Mouse (Mus musculus) neural tube, embryonic 11.5 days (tissue): ENCODE results near the gene Acot3. TPM values are rescaled to one million over a fixed set of nuclear protein-coding genes. Genes with fewer than 3 reads are reported as not detected.

Experiments
- ATAC-seq: fragments of 200-750 bp; cut with Nextera tagmentation; 2 replicates; pipeline ENCODE4 v1.8.0; 2017; ENCODE audit warnings: moderate number of reproducible peaks, mild to moderate bottlenecking, moderate TSS enrichment, moderate library complexity; ENCODE audit not compliant: insufficient read depth, low FRiP score, low TSS enrichment
- DNase-seq: peaks from one replicate; pipeline ENCODE4 v3.0.0-alpha.2; 2015; ENCODE audit warnings: low spot score
- H3K27ac ChIP-seq: fragments of 300-500 bp; sonication (generic); 2 replicates; pipeline ENCODE4 v1.5.1; 2014; ENCODE audit warnings: low read depth, mild to moderate bottlenecking, low read length
- H3K27me3 ChIP-seq: fragments of 300-500 bp; sonication (generic); 2 replicates; pipeline ENCODE4 v1.6.1; 2014; ENCODE audit warnings: mild to moderate bottlenecking, low read length, mixed read lengths; ENCODE audit not compliant: control insufficient read depth, insufficient read depth
- H3K36me3 ChIP-seq: fragments of 300-500 bp; sonication (generic); 2 replicates; pipeline ENCODE4 v1.6.1; 2014; ENCODE audit warnings: mild to moderate bottlenecking, low read length, moderate library complexity, mixed read lengths; ENCODE audit not compliant: control insufficient read depth, insufficient read depth
- H3K4me1 ChIP-seq: fragments of 300-500 bp; sonication (generic); 2 replicates; pipeline ENCODE4 v1.6.1; 2014; ENCODE audit warnings: low read length, mixed read lengths; ENCODE audit not compliant: control insufficient read depth, insufficient read depth
- H3K4me2 ChIP-seq: fragments of 300-500 bp; sonication (generic); 2 replicates; pipeline ENCODE4 v1.6.1; 2014; ENCODE audit warnings: low read depth, mild to moderate bottlenecking, moderate library complexity
- H3K4me3 ChIP-seq: fragments of 300-500 bp; sonication (generic); 2 replicates; pipeline ENCODE4 v1.5.1; 2014; ENCODE audit warnings: low read depth, low read length
- H3K9ac ChIP-seq: fragments of 300-500 bp; sonication (generic); 2 replicates; pipeline ENCODE4 v1.6.1; 2014; ENCODE audit warnings: mild to moderate bottlenecking, low read length
- H3K9me3 ChIP-seq: fragments of 300-500 bp; sonication (generic); 2 replicates; pipeline ENCODE4 v1.6.1; 2016; ENCODE audit warnings: low read length; ENCODE audit not compliant: control insufficient read depth
- WGBS: fragments of 180-500 bp; shearing (Covaris S2); extraction: QIAGEN DNeasy Blood & Tissue Kit; methylation state at CpG from one replicate; pipeline ENCODE4 v1.1.7; 2014; 5-methylcytosine and 5-hydroxymethylcytosine counted together
- polyA plus RNA-seq: library from polyadenylated mRNA; unstranded; fragments of >200 nt; fragmentation: Nextera tagmentation; extraction: Ambion mirVana; gene quantifications from 2 replicates; pipeline ENCODE4 v1.2.1, GENCODE M21; 2014

Acot3 gene
- polyA plus RNA-seq, 1 experiment from 2014 or later: 0.20 TPM

DNA sequence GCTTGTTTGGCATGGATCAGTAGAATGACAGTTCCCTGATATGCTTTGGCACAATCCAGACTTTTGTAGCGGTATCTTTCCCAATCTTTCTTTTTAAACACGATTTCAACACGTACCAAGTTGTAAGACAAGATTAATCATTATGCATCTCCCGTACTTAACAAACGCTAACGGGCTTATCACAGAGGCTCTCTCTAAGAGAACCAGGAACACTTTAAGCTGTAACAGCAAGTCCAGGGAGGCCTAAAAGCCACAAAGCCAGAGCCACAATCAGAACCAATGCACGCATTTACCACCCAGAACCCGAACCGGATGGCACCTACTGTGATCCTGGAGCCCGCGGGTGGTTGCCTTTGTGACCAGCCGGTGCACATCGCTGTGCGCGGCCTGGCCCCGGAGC, 1.2 kb downstream of the Acot3 start:
- H3K27me3 ChIP-seq: peaks cover 13% of the 10 kb centered on the region
- no peak overlapping the region for H3K27ac ChIP-seq
- H3K36me3 ChIP-seq: no peaks in the 10 kb centered on the region
- peak overlapping the region; percentile 65 for H3K4me2 ChIP-seq
- H3K4me1 ChIP-seq: no peaks in the 10 kb centered on the region; the same call in 1 of the 2 replicates
- WGBS: 15% methylated on average over 16 of the region's 16 CpGs
- peak overlapping the region; percentile 39; the same call in 1 of the 2 replicates for H3K9ac ChIP-seq
- H3K4me3 ChIP-seq: peak overlapping the region; percentile 34
- ATAC-seq: no peak
- no peaks in the 10 kb centered on the region for H3K9me3 ChIP-seq
- peak; percentile 31 for DNase-seq

DNA sequence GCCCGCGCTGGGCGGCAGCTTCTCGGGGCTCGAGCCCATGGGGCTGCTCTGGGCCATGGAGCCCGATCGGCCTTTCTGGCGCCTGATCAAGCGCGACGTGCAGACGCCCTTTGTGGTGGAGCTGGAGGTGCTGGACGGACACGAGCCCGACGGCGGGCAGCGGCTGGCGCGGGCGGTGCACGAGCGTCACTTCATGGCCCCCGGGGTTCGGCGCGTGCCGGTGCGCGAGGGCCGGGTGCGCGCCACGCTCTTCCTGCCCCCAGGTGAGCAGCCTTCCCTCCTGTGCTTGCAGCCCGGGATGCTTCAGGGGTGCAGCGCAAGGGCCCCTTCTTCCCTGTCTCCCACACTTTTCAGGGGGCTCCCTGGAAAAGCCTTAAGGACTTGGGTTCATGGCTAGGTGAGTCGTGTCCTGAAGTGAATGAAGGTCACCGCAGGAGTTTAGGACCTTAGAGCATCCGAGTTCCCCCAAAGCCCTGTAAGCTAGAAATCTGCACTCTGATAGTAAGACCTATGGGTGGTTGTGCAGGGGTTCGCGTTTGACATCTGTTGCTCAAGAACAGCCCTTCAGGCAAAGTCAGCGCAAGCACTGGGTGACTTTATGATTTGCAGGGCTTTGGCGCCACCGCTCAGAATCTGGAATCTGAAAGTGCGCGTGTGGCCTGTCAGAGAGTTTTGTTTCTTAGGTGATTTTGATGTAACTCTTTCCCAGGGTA, 1.9 kb downstream of the Acot3 start:
- H3K4me3 ChIP-seq: peak overlapping the region; percentile 34
- 3% methylated on average over 36 of the region's 46 CpGs for WGBS
- no peaks in the 10 kb centered on the region; the same call in 1 of the 2 replicates for H3K4me1 ChIP-seq
- peak overlapping the region; percentile 43 for H3K9ac ChIP-seq
- no peak for ATAC-seq
- H3K9me3 ChIP-seq: no peaks in the 10 kb centered on the region
- peaks cover 13% of the 10 kb centered on the region for H3K27me3 ChIP-seq
- no peak overlapping the region for H3K27ac ChIP-seq
- peak; percentile 33 for DNase-seq
- peak overlapping the region; percentile 65 for H3K4me2 ChIP-seq
- no peaks in the 10 kb centered on the region for H3K36me3 ChIP-seq

DNA sequence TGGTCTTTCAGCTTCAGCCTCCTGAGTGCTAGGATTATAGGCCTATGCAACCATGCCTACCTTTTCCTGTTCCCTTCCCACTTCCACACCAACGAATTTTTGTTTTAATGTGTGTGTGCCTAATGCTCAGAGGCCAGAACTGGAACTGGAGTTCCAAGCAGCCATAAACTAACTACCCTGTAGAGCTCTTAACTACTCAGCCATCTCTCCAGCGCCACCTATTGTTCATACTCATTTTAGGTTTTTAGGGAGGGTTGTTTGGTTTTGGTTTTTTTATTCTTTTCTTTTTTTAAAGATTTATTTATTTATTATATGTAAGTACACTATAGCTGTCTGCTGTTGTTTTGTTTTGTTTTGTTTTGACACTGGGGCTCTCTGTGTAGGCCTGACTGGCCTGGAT, 9.0 kb downstream of the Acot3 start:
- Histone ChIP-seq H3K9ac (no peak overlapping the region), H3K27ac (no peak overlapping the region), H3K4me1 (no peaks in the 10 kb centered on the region), H3K27me3 (no peaks in the 10 kb centered on the region), H3K36me3 (no peaks in the 10 kb centered on the region), H3K4me3 (no peak overlapping the region), H3K4me2 (no peak overlapping the region), H3K9me3 (no peaks in the 10 kb centered on the region)
- DNase-seq (no peak), ATAC-seq (no peak)
- WGBS: 34% methylated on average over 2 of the region's 2 CpGs

DNA sequence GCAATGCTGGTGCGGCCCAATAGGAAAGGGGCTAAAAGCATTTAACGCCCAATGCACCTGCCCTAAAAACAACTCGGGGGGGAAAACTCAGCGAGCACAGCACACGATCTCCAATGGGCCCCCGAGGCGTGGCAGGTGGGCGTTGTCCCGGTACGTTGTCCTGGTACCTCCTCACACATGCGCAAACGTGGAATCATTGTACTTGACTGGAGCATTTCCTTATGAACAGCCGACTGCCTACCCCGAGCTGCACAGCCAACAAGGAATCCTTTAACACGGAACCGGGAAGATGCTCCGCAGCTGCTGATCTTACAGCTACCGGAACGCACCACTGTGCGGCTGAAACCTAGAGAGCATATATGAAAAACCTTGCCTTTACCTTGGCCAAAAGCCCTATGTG, 10.4 kb downstream of the Acot3 start:
- no peak overlapping the region for H3K4me2 ChIP-seq
- H3K9me3 ChIP-seq: no peaks in the 10 kb centered on the region
- no peaks in the 10 kb centered on the region for H3K36me3 ChIP-seq
- no peak overlapping the region for H3K4me3 ChIP-seq
- no peaks in the 10 kb centered on the region for H3K4me1 ChIP-seq
- DNase-seq: no peak
- WGBS: 92% methylated on average over 20 of the region's 20 CpGs
- no peak for ATAC-seq
- H3K27ac ChIP-seq: no peak overlapping the region
- 0 out of 2 replicates have a peak, but pooled peaks cover 2% of the 10 kb centered on the region for H3K27me3 ChIP-seq
- H3K9ac ChIP-seq: no peak overlapping the region

DNA sequence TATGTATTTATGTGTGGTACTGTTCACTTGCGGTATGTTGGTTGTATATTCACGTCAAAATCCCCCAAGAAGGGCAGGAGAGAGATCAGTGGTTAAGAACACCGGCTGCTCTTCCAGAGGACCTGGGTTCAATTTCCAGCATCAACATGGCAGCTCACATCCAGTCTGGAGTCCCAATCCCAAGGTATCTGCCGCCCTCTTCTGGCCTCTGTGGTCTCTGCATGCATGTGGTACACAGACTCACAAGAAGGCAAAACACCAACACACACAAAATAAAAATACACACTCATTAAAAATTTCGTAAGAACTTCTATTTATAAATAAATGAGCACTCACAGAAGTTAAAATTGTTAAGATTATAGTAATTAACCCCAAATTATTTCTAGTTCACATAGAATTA, 11.3 kb downstream of the Acot3 start:
- Histone ChIP-seq H3K4me2 (no peak overlapping the region), H3K27me3 (peaks cover 2% of the 10 kb centered on the region; the same call in 1 of the 2 replicates), H3K9me3 (no peaks in the 10 kb centered on the region), H3K4me3 (no peak overlapping the region), H3K27ac (no peak overlapping the region), H3K9ac (no peak overlapping the region), H3K4me1 (no peaks in the 10 kb centered on the region), H3K36me3 (no peaks in the 10 kb centered on the region)
- DNase-seq: no peak
- whole genome bisulfite sequencing: 72% methylated on average over 5 of the region's 5 CpGs
- ATAC-seq: no peak

DNA sequence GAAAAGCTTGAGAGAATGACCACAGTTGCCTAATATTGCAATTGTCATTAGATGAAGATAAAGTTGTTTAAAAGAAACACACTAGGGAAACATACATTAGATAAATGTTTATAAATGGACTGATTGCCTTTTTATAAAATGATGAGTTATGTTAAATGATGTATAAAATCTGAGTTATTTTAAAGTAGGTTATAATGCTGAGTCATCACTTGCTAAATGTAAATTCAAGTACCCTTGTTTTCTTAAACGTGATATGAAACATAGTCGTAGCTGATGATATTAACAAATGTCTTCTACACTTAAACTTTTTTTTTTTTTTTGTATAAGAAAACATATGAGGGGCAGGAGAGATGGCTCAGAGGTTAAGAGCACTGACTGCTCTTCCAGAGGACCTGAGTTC, 11.9 kb downstream of the Acot3 start:
- Histone ChIP-seq H3K36me3 (no peaks in the 10 kb centered on the region), H3K9ac (no peak overlapping the region), H3K9me3 (no peaks in the 10 kb centered on the region), H3K27ac (no peak overlapping the region), H3K27me3 (peaks cover 8% of the 10 kb centered on the region), H3K4me2 (no peak overlapping the region), H3K4me3 (no peak overlapping the region), H3K4me1 (no peaks in the 10 kb centered on the region)
- WGBS: 84% methylated on average over 2 of the region's 2 CpGs
- DNase-seq (no peak), ATAC-seq (no peak)

DNA sequence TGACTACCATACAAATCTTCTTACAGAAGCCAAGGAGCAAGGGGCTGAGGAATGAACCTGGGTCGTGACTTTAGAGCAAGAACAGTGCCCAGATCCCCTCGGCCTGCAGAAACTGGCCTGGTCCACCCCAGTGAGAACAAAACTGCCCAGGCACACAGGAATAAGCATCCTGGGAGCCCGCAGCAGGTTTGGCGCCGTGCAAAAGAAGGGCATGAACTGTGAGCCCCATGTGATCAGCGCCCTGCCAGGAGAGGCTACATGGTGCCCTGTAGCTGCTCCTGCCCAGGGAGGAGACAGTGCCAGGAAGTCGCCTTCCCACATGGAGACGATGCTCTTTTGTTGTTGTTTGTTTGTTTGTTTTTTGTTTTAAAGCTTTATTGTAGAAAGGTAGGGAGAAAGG, 12.7 kb downstream of the Acot3 start:
- 77% methylated on average over 8 of the region's 8 CpGs for WGBS
- Histone ChIP-seq H3K4me1 (no peaks in the 10 kb centered on the region), H3K4me3 (no peak overlapping the region), H3K4me2 (no peak overlapping the region), H3K9ac (no peak overlapping the region), H3K36me3 (no peaks in the 10 kb centered on the region), H3K9me3 (no peaks in the 10 kb centered on the region), H3K27me3 (peaks cover 13% of the 10 kb centered on the region), H3K27ac (no peak overlapping the region)
- DNase-seq (no peak), ATAC-seq (no peak)

DNA sequence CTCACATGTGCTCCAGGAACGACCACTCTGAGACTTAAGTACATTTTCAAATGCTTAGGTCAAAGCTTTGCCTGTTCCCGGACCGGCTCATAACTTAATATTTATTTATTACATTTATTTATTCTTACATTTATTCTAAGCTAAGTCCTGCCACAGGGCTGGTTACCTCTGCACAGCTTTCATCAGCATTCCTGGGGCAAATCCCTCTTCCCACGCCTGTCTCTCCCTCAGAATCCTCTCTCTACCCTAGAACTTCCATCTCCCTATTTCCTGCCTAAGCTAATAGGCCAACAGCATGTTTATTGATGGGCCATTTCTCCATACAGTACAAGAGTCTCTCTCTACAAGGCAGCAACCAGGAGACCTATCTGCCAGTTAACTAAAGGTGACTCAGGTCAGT, 15.8 kb downstream of the Acot3 start:
- H3K4me3 ChIP-seq: no peak overlapping the region
- 88% methylated on average over 4 of the region's 4 CpGs for WGBS
- no peaks in the 10 kb centered on the region for H3K36me3 ChIP-seq
- no peak for DNase-seq
- H3K4me2 ChIP-seq: no peak overlapping the region
- no peaks in the 10 kb centered on the region for H3K9me3 ChIP-seq
- no peak overlapping the region for H3K27ac ChIP-seq
- no peaks in the 10 kb centered on the region for H3K4me1 ChIP-seq
- H3K9ac ChIP-seq: no peak overlapping the region
- ATAC-seq: no peak
- peaks cover 22% of the 10 kb centered on the region for H3K27me3 ChIP-seq

DNA sequence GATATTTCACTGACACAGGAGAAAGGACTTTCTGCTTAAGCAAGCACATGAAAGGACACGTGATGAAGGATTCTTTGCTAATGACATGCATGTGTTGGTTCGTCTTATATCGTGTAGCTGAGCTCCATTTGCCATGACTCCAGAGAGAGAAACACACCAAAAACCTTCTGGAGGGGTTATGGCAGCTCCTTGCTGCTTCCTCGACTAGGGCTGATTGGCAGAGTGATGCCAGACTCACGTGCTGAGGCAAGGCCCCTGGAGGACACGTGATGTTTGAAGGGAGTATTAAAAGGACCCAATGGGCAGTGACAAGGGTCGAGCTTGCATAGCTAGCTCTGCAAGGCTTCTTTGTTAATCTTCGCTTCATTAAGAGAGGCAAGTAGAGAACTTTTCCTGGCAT, 16.4 kb downstream of the Acot3 start:
- ATAC-seq (no peak), DNase-seq (no peak)
- Histone ChIP-seq H3K27me3 (peaks cover 22% of the 10 kb centered on the region), H3K27ac (no peak overlapping the region), H3K4me2 (no peak overlapping the region), H3K9ac (no peak overlapping the region), H3K4me3 (no peak overlapping the region), H3K4me1 (no peaks in the 10 kb centered on the region), H3K36me3 (no peaks in the 10 kb centered on the region), H3K9me3 (no peaks in the 10 kb centered on the region)
- WGBS: 76% methylated on average over 8 of the region's 8 CpGs
